Mouse (Mus musculus): Measurements from ENCODE around the gene Tuba4a. TPM values are rescaled to one million over a fixed set of nuclear protein-coding genes. Genes with fewer than 3 reads are reported as not detected.
A peak's percentile ranks its signal among the peaks of the same experiment; 100 is the strongest.

Tuba4a gene
- 100 to 1,000 TPM; 475 to 599 TPM for total RNA-seq (2021)
- long read RNA-seq, experiment 1, transcript Tuba4a-202 (4 exons, 2,840 nt): major isoform, 149 of 206 reads
- long read RNA-seq, experiment 1, partial matches to known transcripts: 17 of 206 reads
- long read RNA-seq, experiment 1, other reads (novel, unspliced or antisense): 36 of 206 reads
- long read RNA-seq, experiment 2, transcript Tuba4a-202 (4 exons, 2,840 nt): major isoform, 216 of 285 reads
- long read RNA-seq, experiment 2, partial matches to known transcripts: 17 of 285 reads
- long read RNA-seq, experiment 2, other reads (novel, unspliced or antisense): 52 of 285 reads

DNA sequence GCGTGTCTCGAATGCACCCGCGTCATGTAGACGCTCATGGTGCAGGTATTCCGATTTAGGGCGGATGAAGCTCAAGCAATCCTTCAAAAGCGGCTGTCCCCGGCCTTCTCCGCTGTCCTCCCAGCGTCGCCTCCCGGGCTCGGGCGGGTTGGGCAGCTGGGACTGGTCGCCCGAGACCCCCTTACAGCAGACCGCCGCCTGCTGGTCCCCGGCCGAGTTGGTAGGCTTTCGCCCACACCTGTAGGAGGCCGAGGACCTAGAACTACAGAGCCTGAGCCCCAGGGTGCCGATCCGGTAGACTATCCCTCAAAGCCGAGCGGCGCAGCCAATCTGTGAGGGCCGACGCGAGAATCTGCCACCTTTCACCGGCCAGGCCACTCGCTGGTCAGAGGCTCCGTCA, at the start of gene Tuba4a:
Gene Tuba4a (minus strand): TSS at position 335 of the 400 bp plus-strand sequence.
- DNase-seq: no peak
- intact Hi-C loops (cut with DNase I; ENCODE audit: low total_unique reads): no loop called here

DNA sequence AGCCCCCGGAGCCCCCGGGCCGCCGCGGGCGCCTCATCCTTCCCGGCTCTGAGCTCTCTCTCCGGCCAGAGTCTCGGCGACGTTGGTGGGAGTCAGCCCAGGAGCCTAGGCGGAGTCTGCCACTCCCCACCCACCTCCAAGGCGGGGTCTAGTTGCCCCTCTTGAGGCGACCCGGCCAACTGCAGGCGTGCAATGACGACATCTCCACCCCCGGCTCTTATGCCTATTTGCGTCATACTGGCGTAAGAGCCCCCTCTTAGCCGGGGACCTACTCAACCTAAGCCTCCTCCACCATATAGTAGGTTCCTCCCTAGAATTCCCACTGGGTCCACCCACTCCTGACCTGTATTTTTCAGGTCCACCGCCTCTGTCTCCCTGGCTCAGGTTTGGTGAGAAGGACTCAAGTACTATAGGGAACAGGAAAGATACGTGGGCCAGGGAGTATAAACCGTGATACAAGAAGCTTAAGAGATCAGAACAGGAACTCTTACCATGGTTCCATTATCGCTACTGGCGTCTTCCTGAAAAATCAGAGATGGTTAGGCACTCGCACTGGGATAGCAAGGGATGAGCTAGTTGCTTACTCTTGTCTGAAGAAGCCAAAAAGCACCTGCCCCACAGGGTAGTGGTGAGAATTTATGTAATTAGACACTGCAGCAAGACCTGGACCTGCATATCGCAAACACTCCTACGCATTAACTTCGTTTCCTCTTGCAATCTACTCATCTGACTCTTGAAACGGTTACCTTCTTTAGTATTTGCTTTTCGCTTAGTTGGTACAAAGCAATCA, 44.6 kb upstream of the Tuba4a start, which contains the start of gene Ptprn:
Gene Ptprn (minus strand): TSS at position 412 of the 790 bp plus-strand sequence.
- intact Hi-C loops (cut with DNase I; ENCODE audit: low total_unique reads): no loop called here
- no peak for DNase-seq

DNA sequence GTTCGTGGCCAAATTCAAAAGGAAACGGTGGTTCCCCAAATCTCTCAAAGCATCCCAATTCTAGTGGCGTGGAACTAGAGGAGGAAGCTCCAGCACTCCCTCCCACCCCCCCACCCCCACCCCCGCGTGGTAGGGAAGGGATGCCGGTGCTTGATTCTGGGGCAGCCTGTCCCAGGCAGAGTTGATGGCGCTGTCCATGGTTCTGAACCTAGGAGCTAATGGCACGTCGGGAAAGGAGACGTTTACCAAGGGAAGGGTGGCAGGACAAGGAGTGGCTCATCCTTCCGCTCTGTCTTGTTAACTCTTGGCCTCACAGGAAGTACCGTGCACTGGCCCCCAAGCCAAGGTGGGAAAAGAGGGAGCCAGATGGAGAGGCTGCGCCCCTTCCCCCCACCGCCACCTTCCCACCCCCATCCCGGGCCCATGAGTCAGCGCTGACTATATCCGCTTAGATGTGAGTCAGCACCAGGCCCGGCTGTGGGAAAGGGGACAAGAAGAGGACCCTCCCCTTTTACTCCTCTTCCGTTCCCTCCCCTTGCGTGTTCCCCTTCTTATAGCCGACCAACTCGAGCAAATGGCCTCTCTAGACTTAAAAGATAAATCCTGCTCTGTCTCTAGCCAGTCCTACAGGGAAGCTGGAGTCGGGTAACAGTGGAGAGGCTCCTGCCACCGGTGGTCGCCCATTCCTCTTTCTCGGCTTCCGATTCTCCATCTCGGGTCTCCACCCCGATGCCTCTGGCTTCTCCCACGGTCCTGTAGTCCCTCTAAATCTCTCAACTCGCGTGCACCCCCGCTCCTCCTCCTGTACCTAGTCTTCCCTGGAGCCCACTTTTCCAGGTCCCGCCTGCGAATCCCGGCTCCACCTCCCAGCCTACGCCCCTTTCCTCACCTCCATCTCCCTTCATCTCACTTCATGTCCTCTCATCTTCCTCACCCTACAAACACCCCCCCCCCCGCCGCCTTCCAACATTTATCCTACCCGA, 43.6 kb upstream of the Tuba4a start:
- peak; percentile 65 for DNase-seq
- intact Hi-C loops (cut with DNase I; ENCODE audit: low total_unique reads): no loop called here

DNA sequence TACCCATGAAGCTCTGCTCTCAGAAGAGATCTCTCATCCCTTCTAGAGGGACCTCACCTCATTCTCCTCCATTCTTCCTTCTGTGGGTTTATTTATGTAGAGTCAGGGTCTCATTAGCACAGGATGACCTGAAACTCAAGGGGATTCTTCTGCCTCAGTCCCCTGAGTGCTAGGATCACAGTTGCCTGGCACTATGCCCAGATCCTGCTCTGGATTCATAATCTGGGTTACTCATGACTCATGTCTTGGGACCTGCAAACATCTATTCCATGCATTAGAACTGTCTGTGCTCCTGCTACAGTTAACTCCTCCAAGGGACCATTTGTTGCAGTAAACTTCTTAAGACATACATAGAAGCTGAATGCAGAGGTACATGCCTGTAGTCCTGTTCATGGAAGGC, 41.6 kb upstream of the Tuba4a start:
- intact Hi-C loops (cut with DNase I; ENCODE audit: low total_unique reads): no loop called here
- DNase-seq: no peak

DNA sequence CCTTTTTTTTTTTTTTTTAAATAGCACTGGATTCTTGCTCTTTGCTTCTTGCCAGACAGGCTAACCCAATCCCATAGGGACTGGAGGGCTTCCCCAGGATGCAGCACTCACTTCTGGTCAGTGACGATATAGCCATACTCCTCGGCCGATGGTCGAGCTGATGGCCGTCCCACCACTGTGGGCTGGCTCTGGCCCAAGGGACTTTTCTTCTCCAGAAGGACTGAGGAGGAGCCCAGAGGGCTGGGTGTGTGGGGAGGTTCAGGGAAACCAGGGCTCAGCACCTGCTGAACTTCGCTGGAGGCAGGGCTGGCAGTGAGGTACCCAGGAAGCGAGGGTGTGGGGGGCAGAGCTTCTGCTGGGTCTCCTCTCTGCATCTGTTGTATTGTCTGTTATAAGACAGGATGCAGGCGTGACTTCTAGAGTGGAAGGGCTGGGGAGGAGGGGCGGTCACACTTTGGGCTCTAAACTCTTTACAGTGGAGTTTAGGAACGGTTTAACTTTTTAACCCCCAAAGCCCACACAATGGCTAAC, 35.9 kb upstream of the Tuba4a start:
- intact Hi-C loops (cut with DNase I; ENCODE audit: low total_unique reads): no loop called here
- no peak for DNase-seq

DNA sequence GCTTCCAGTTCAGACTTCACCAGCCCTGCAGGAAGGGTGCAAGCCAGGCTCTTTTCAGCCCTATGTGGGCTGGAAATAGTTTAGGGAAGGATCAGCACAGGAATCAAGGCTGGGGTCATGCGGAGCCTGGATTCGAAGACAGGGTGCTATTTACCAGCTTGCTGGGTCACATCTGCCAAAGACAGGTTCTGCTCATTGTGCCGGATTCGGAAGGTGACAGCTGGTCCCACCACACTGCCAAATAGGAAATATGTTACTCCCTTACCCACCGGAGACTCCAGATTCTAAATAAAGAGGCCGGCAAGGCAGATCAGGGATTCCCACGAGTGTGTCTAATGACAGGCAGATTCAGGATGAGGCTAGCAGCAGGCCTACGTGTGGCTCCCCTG, 35.0 kb upstream of the Tuba4a start:
- no peak for DNase-seq
- intact Hi-C loops (cut with DNase I; ENCODE audit: low total_unique reads): no loop called here

DNA sequence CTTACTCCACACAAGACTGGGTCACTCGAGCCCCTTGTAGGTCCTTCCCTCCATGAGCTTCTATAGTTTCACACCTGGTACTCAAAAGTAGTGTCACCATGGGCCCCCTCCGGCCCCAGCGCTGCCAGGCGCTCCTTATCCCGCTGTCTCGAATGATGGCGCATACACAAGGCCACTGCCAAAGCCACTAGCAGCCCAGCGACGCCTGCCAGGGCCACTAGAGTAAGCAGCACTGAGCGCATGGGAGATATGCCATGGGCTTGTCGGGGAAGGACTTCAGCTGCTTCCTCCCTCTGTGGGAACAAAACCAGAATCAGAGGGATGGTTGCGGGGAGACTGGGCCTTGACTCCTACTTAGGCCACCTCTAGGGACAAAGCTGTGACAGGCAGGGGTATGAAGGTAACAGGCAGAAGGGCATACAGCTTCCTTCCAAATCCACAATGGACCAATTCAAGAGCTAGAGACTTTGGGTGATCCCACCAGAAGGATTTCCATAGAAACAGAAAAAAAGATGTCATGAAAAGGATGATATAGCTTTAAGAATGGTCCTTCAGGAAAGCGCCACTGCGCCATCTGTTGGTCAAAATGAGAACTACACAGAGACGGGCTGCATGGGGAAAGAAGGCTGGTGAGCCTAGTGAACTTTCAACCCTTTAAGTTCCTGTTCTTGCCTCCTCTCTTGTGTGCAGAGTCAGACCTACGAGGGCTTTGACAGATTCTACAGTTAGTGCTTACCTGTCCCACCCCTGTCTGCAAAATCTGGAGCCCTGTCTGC, 34.4 kb upstream of the Tuba4a start:
- intact Hi-C loops (cut with DNase I; ENCODE audit: low total_unique reads): no loop called here

DNA sequence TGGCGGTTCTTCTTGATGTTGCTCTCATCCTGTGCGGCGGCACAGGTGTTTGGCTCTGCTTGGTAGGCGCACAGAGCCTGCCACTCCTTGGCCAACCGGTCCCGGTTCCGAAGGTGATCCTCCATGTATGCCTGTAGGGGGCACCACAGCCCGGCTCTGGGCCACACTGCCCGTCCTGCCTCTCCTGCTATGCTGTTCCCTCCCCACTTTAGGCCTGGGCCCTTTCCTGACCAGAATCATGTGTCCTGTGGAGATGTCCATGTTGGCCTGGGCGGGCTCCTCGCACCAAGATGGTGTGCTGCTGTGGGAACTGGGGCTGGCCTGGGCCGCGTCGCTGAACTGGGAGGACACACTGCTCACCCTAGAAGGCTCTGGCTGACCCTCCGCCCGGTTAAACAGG, 33.4 kb upstream of the Tuba4a start:
- intact Hi-C loops (cut with DNase I; ENCODE audit: low total_unique reads): no loop called here
- DNase-seq: no peak

More for the DNA sequence above, 34.4 kb upstream of the Tuba4a start:
- DNase-seq: peak; percentile 74

DNA sequence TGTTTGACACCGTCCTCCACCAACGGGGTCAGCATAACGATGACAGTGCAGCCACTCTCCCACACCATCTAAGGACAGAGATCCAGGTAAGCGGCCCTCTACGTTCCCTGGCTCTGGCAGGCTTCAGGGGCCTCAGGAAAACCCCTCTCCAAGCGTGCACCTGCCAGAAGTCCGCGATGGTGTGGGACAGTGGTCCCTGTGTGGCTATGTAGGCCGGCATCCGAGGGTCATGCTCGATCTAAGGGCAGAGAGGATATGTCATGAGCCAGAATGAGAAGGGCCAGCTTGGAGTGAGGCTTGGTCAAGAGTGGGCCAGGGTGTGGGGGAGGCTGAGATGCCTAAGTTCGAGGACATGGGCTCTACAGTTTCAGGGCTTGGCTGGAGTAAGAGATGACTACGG, 32.6 kb upstream of the Tuba4a start:
- intact Hi-C loops (cut with DNase I; ENCODE audit: low total_unique reads): no loop called here
- DNase-seq: no peak

DNA sequence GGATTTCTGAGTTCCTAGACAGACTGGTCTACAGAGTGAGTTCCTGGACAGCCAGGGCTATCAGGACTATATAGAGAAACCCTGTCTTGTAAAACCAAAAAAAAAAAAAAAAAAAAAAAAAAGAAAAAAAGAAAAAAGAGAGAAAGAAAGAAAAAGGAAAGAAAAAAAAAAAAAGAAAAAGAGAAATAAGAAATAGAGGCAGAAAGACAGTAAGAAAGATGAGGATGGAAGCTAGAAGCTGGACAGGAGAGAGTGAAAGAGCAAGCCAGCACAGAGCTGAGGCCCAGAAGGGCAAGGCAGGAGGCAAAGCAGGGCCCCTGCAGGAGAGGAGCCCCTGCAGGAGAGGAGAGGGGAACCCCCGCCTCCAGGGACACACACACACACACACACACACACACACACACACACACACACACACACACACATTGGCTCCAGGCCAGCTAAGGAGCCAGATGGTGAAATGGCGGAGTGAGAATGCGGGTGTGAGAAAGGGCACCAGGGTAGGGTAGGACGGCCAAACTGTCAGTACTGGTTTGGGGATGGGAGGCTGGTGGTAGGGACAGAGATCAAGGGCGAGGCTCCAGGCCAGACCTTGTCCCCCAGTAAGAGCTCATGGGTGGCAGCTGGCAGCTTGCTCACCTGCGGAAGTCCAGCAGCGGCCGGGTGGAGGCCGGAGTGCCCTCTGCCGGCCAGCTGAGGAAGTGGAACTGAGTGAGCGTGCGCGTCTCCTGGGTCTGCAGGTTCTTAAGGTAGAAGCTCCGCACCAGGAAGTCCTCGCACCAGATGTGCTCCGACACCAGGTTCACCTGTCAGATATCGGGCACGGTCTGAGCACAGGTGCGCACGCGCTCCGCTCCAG, 31.7 kb upstream of the Tuba4a start:
- intact Hi-C loops (cut with DNase I; ENCODE audit: low total_unique reads): no loop called here
- peak; percentile 76 for DNase-seq

DNA sequence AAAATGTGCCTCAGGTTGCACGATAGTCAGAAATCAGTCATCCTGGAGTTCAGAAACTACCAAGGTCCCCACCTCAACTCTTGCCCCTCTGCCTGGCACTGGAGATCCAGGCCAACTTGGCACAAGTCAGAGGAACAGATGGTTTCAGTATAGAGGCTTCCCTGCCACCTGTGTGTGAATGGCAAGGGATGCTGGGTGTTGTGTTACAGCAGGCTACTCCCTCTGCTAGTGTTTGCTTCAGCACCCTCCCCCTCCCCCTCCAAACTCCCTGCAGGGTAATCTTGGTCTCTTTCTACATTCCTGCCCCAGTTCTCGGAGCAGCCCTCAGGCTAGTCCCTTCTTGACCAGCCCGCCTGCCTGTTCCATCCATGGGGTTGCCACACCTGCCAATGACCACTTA, 30.8 kb upstream of the Tuba4a start:
- intact Hi-C loops (cut with DNase I; ENCODE audit: low total_unique reads): no loop called here
- no peak for DNase-seq

DNA sequence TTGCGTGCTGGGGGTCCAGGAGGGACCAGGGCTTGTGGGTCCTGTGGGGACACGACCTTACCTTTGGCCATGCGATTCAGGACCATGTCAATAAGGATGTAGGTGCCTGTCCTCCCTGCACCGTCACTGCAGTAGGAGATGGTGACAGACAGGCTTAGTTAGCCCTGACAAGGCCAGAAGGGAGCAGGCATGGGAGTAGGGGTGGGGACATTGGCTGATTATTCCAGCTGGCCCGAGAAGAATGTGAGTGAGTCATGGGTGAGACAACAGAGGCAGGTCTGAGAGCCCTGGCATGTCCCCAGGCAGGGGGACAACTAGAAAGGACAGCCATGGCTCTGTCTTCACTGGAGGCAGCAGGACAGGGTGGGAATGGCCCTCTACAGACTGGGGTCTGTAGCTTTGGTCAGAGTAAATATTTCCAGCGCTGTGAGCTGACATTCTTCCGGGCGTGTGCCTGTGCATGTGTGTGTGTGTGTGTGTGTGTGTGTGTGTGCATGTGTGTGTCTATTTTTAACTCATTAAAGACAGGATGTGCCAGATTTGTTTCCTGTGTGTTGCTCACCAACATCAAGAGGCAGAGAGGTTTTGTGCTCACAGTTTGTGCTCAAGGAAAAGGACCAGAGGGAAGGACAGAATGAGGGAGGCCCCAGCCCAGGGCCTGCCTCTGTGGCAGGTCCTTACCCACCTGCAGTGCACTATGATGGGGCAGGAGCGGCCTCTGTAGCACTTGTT, 28.5 kb upstream of the Tuba4a start:
- peak; percentile 61 for DNase-seq
- intact Hi-C loops (cut with DNase I; ENCODE audit: low total_unique reads): no loop called here

DNA sequence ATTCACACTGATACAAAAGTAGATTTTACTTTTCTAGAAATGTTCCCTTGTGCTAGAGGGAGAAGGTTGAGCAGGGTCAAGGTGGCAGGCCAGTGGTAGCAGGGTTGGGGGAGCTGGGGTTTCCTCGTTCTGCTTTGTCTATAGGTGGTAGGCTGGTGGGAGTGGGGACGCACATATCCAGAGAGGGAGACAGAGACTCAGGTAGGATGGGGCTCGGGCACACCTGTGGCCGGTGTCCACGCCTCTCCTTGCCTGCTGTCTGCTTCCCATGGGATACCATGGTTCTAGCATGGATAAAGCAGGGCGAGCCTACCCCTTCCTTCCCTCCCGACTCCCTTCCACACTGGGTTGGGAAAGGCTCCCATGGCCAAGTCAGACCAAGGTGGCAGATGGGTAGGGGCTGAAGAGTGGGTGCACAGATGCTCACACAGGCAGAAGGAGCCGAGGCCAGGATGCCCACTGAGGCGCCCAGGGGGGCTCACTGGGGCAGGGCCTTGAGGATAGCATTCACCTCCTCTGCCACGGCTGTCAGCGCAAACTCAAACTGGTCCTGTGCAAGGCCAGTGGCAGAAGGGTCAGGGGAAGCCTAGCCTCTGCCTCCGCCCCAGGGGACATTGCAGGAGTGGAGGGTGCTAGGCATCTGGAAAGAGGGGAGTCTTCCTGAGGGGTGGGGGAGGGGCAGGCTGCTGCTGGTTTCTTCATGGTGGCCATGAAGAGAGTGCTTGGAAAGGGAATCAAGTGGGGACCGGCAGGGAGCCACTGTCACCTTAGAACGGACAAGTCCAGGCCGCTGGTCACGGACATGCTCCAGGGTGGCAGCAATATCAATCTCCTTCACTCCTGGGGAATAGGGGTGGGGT, 27.6 kb upstream of the Tuba4a start:
- DNase-seq: no peak
- intact Hi-C loops (cut with DNase I; ENCODE audit: low total_unique reads): no loop called here

DNA sequence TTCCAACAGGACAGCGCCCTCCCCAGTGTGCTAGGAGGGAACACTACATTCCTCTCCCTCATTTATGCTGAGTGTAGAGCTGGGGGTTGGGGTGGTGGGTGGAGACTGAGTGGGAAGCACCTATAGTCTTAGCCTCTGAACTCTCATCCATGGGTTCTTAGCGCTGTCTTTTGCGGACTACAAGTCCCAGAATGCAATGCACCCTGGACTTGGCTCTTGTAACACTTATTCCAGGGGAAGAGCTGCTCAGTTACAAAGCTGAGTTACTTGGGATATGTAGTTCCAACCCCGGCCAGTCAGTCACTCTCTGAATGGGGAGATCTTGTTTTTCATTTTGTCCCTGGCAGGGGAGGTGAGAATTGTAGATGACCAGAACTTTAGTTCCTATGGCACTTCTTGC, 25.2 kb upstream of the Tuba4a start:
- DNase-seq: no peak
- intact Hi-C loops (cut with DNase I; ENCODE audit: low total_unique reads): no loop called here

DNA sequence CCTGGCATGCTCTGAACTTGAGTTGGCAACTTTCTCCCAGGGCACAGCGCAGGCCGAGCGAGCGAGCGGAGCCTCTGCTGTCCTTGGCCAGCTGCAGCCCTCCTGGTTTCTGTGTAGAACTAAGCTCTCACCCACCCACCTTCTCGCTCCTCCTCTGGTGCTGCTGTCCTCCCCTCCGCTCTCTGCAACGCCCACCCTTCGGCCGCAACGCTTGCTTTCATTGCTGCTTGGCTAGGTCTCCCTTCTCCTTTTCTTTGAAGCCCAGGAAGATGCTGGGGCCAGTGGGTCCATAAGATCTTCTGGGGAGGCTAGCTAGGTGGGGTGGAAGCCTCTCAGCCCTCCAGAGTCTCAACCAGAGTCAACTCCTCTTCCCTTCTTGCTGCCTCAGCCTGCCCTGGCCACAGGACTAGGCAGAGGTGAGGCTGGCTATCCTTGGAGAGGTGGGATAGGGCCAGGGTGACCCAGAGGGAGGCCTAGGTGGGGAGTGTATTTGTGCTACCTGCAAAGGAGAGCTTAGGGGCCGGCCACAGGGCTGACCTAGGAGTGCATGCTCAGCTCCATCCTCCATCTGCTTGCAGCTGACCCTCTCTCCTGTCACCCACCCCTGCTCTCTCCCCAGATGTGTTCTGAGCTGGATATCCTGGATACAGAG, 24.6 kb upstream of the Tuba4a start:
- intact Hi-C loops (cut with DNase I; ENCODE audit: low total_unique reads): no loop called here
- no peak for DNase-seq

DNA sequence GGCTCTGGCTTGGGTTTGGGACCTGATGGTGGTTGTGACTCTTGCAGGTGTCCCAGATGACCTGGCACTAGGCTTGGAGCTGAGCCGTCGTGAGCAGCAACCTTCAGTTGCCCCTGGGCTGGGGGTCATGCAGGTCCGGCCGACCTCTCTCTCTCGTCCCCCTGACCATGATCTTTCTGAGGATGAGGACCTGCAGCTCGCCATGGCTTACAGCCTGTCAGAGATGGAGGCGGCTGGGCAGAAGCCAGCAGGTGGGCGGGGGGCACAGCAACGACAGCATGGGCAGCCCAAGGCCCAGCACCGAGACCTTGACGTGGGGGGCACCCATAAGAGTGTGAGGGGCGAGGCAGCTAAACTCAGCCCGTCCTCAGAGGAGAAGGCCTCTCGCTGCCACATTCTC, 23.7 kb upstream of the Tuba4a start:
- DNase-seq: no peak
- intact Hi-C loops (cut with DNase I; ENCODE audit: low total_unique reads): no loop called here
